Mouse (Mus musculus): ENCODE data around the gene Itln1. TPM values are rescaled to one million over a fixed set of nuclear protein-coding genes. Genes with fewer than 3 reads are reported as not detected.

Gene Itln1
- polyA plus RNA-seq (2015; fragmentation: Nextera tagmentation; extraction: Ambion mirVana): not detected in 2 replicates

- H3K4me1 ChIP-seq: no peaks in the 10 kb centered on the region
- peaks cover 13% of the 10 kb centered on the region; the same call in 1 of the 2 replicates for H3K9me3 ChIP-seq (replicated peaks)
- WGBS: 93% methylated on average over 1 of the region's 1 CpGs
- no peaks in the 10 kb centered on the region for H3K36me3 ChIP-seq (ENCODE audit: poor library complexity, severe bottlenecking)
- ATAC-seq: no peak
- no peak within 1 kb of the TSS for H3K9ac ChIP-seq
- H3K27me3 ChIP-seq: no peaks in the 10 kb centered on the region
- H3K4me3 ChIP-seq: no peak within 1 kb of the TSS
- H3K4me2 ChIP-seq: no peak within 1 kb of the TSS
- no peak within 1 kb of the TSS for H3K27ac ChIP-seq
Observed at GRCm38 (mm10) chr1:171535194-171535593, at the start of gene Itln1. Gene Itln1, minus strand, starts transcription at chr1:171535294.

- H3K9me3 ChIP-seq (replicated peaks): no peaks in the 10 kb centered on the region
- H3K9ac ChIP-seq: no peak overlapping the region
- no peaks in the 10 kb centered on the region for H3K4me1 ChIP-seq
- WGBS: 89% methylated on average over 2 of the region's 2 CpGs
- no peak overlapping the region for H3K4me3 ChIP-seq
- H3K27ac ChIP-seq: no peak overlapping the region
- H3K36me3 ChIP-seq (ENCODE audit: poor library complexity, severe bottlenecking): no peaks in the 10 kb centered on the region
- ATAC-seq: no peak
- H3K4me2 ChIP-seq: no peak overlapping the region
- no peaks in the 10 kb centered on the region for H3K27me3 ChIP-seq
Observed at GRCm38 (mm10) chr1:171584584-171584983, 49.5 kb upstream of the Itln1 start.

DNA sequence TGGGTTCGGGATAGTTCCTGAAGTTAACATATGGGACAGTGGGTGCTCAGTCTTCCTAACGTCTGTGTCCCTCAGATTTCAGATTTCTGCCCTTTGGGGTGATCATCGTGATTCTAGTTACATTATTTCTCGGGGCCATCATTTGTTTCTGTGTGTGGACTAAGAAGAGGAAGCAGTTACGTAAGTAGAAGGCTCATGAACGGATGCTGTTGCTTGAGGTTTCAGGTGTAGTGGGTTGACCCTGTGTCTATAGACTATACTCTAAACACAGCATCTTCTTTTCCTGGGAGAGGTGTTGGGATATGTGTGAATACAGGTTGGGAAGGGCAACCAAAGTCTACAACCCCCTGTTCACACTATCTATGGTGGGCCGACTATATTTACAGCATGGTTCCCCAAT, 42.1 kb upstream of the Itln1 start:
- H3K4me1 ChIP-seq: no peaks in the 10 kb centered on the region
- no peaks in the 10 kb centered on the region for H3K27me3 ChIP-seq
- H3K4me2 ChIP-seq: no peak overlapping the region
- H3K4me3 ChIP-seq: no peak overlapping the region
- H3K36me3 ChIP-seq (ENCODE audit: poor library complexity, severe bottlenecking): no peaks in the 10 kb centered on the region
- no peak overlapping the region for H3K9ac ChIP-seq
- no peaks in the 10 kb centered on the region for H3K9me3 ChIP-seq (replicated peaks)
- 85% methylated on average over 7 of the region's 7 CpGs for WGBS
- no peak overlapping the region for H3K27ac ChIP-seq
- ATAC-seq: no peak

GRCm38 (mm10) chr1:171568436-171568835, 33.3 kb upstream of the Itln1 start:
- no peaks in the 10 kb centered on the region for H3K36me3 ChIP-seq (ENCODE audit: poor library complexity, severe bottlenecking)
- H3K27me3 ChIP-seq: no peaks in the 10 kb centered on the region
- no peaks in the 10 kb centered on the region for H3K9me3 ChIP-seq (replicated peaks)
- H3K27ac ChIP-seq: no peak overlapping the region
- no peak overlapping the region for H3K9ac ChIP-seq
- WGBS: 52% methylated on average over 2 of the region's 2 CpGs
- no peaks in the 10 kb centered on the region for H3K4me1 ChIP-seq
- ATAC-seq: no peak
- H3K4me2 ChIP-seq: no peak overlapping the region
- no peak overlapping the region for H3K4me3 ChIP-seq

DNA sequence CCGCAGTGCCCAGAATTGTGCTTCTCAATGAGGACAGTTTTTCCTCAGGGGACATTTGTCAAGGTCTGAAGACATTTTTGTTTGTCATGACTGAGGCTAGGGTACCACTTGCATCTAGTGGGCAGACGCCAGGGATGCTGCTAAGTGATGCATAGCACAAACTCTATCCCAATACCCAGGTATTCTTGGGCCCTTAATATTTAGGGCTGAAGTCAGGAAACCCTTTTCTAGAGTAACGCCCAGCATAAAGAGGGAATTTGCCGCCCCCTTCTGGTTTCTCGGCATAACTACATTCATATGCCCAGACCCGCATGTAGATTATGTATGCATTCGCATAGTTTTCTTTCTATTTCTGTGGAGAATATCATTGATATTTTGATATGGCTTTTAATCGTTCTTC, 31.7 kb upstream of the Itln1 start:
- ATAC-seq: peak; percentile 57; the same call in 1 of the 2 replicates
- Histone ChIP-seq H3K4me3 (no peak overlapping the region), H3K4me1 (no peaks in the 10 kb centered on the region), H3K36me3 (ENCODE audit: poor library complexity, severe bottlenecking) (no peaks in the 10 kb centered on the region), H3K9me3 (replicated peaks) (no peaks in the 10 kb centered on the region), H3K27ac (no peak overlapping the region), H3K9ac (no peak overlapping the region), H3K4me2 (no peak overlapping the region), H3K27me3 (no peaks in the 10 kb centered on the region)
- WGBS: 24% methylated on average over 8 of the region's 8 CpGs

DNA sequence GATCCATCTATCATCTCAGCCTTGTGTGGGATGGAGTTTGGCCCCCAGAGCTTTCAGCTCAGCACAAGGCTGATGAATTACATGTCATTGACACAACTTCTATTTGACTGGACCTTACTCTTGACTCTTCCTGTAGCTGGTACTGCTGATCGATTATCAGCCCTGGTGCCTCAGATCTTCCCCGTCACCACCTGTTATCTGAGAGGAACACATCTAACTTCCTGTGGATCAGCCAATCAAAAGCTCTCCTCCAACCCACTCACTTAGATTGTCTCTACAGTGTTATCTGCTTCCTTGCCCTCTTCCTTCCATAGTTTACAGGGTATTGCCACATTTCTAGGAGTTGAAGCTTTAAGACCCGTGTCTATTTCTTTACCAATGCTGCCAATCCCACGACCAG, 30.8 kb upstream of the Itln1 start:
- H3K9me3 ChIP-seq (replicated peaks): no peaks in the 10 kb centered on the region
- ATAC-seq: no peak
- no peaks in the 10 kb centered on the region for H3K4me1 ChIP-seq
- no peak overlapping the region for H3K27ac ChIP-seq
- H3K4me3 ChIP-seq: no peak overlapping the region
- no peak overlapping the region for H3K9ac ChIP-seq
- no peaks in the 10 kb centered on the region for H3K27me3 ChIP-seq
- H3K4me2 ChIP-seq: no peak overlapping the region
- no peaks in the 10 kb centered on the region for H3K36me3 ChIP-seq (ENCODE audit: poor library complexity, severe bottlenecking)
- WGBS: 87% methylated on average over 4 of the region's 4 CpGs

- H3K9ac ChIP-seq: no peak overlapping the region
- no peaks in the 10 kb centered on the region for H3K4me1 ChIP-seq
- no peaks in the 10 kb centered on the region for H3K9me3 ChIP-seq (replicated peaks)
- ATAC-seq: peak; percentile 73; the same call in 1 of the 2 replicates
- WGBS: 54% methylated on average over 3 of the region's 3 CpGs
- H3K27me3 ChIP-seq: no peaks in the 10 kb centered on the region
- H3K4me3 ChIP-seq: no peak overlapping the region
- H3K36me3 ChIP-seq (ENCODE audit: poor library complexity, severe bottlenecking): no peaks in the 10 kb centered on the region
- H3K27ac ChIP-seq: no peak overlapping the region
- no peak overlapping the region for H3K4me2 ChIP-seq
Observed at GRCm38 (mm10) chr1:171564247-171564646, 29.2 kb upstream of the Itln1 start.

DNA sequence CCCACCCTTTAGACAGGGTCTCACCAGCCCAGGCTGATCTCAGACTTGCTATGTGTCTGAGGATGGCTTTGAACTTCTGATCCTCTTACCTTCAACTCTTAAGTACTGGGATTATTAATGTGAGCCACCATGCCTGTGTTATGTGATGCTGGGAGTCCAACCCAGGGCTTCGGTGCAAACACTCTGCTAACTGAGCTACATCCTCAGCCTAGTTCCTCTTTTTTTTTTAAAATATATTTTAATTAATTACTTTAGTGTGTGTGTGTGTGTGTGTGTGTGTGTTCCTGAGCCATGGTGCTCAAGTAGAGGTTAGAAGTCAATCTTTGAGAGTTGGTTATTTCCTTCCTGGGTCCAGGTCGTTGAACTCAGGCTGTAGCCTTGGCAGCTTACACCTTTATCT, 27.9 kb upstream of the Itln1 start:
- no peaks in the 10 kb centered on the region for H3K4me1 ChIP-seq
- no peaks in the 10 kb centered on the region for H3K9me3 ChIP-seq (replicated peaks)
- no peak overlapping the region for H3K27ac ChIP-seq
- 82% methylated on average over 2 of the region's 2 CpGs for WGBS
- H3K4me3 ChIP-seq: no peak overlapping the region
- no peaks in the 10 kb centered on the region for H3K27me3 ChIP-seq
- H3K9ac ChIP-seq: no peak overlapping the region
- ATAC-seq: no peak
- no peaks in the 10 kb centered on the region for H3K36me3 ChIP-seq (ENCODE audit: poor library complexity, severe bottlenecking)
- H3K4me2 ChIP-seq: no peak overlapping the region

DNA sequence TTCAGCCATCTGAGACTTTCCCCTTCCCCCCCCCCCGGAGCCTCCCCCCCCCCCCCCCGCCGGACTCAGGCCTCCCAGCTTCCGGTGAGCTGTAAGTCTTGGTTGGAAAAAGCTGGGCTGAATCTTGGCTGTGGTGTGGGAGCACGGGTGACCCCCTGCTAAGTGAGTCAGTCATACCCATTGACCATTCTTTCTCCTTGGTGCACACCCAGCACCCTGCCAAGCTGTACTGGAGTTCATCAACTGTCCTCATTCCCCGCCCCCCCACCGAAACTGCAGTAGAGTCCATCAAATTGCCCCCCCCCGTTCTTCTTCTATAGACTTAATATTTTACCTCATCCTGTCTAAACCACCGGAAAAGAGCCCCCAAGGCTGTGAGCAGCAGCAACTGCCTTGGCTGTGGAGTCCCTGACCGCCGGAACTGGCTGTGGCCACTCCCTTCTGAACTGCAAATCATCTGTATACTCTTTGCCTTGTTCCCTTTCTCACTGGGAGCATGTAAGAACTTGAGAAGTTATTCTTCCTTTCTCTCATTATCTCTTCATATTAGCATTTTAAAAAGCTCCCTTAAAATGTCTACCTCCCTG, 26.6 kb upstream of the Itln1 start:
- ATAC-seq: no peak
- Histone ChIP-seq H3K4me3 (no peak overlapping the region), H3K9me3 (replicated peaks) (no peaks in the 10 kb centered on the region), H3K9ac (no peak overlapping the region), H3K36me3 (ENCODE audit: poor library complexity, severe bottlenecking) (no peaks in the 10 kb centered on the region), H3K27me3 (no peaks in the 10 kb centered on the region), H3K4me2 (no peak overlapping the region), H3K4me1 (no peaks in the 10 kb centered on the region), H3K27ac (no peak overlapping the region)
- WGBS: 75% methylated on average over 8 of the region's 11 CpGs

DNA sequence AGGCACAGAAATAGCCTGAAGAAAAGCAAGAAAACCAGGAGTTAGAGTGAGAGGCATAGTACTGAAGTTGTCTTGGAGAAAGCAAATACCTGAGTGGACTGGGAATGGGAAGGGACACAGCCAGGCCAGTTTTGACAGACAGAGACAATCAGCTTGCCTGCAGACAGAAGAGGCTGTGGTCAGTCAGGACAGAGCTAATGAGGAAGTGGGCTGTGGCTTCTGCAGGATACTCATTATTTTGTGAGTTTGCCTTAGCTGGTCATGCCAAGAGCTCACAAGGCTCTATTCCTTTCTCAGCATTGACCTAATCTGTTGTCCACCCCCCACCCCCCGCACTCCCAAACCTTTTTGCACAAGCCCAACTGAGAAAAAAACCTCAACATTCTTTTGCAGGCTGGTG, 26.1 kb upstream of the Itln1 start:
- Histone ChIP-seq H3K4me3 (no peak overlapping the region), H3K9me3 (replicated peaks) (no peaks in the 10 kb centered on the region), H3K4me1 (no peaks in the 10 kb centered on the region), H3K9ac (no peak overlapping the region), H3K36me3 (ENCODE audit: poor library complexity, severe bottlenecking) (no peaks in the 10 kb centered on the region), H3K4me2 (no peak overlapping the region), H3K27me3 (no peaks in the 10 kb centered on the region), H3K27ac (no peak overlapping the region)
- 90% methylated on average over 1 of the region's 1 CpGs for WGBS
- no peak for ATAC-seq

GRCm38 (mm10) chr1:171560262-171560661, 25.2 kb upstream of the Itln1 start:
- H3K4me1 ChIP-seq: no peaks in the 10 kb centered on the region
- 81% methylated on average over 2 of the region's 2 CpGs for WGBS
- no peak overlapping the region for H3K27ac ChIP-seq
- H3K27me3 ChIP-seq: no peaks in the 10 kb centered on the region
- no peak overlapping the region for H3K4me2 ChIP-seq
- H3K36me3 ChIP-seq (ENCODE audit: poor library complexity, severe bottlenecking): no peaks in the 10 kb centered on the region
- no peak for ATAC-seq
- H3K9ac ChIP-seq: no peak overlapping the region
- H3K9me3 ChIP-seq (replicated peaks): no peaks in the 10 kb centered on the region
- no peak overlapping the region for H3K4me3 ChIP-seq

DNA sequence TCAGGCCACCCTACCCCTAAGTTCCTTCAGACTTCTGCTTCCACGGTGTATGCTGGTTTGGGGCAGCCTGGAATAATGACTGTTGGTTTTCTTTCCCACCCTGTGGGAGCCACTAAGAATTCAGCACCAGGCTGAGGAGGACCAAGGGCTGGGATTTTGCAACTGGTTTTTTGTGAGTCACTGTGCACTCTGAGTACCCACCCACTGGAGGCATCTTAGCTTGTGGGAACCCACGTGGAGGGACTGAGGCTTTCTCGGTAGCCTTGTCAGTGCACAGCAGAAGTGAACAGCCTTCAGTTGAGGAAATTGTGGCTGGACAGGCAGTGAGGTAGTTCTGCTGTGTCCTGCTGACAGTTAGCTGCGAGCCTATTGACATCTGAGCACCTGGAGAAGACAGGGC, 23.8 kb upstream of the Itln1 start, which contains the start of gene Cd244a:
TSS of gene Cd244a (plus strand) at position 296 of the 400 bp plus-strand sequence.
- no peaks in the 10 kb centered on the region for H3K36me3 ChIP-seq (ENCODE audit: poor library complexity, severe bottlenecking)

DNA sequence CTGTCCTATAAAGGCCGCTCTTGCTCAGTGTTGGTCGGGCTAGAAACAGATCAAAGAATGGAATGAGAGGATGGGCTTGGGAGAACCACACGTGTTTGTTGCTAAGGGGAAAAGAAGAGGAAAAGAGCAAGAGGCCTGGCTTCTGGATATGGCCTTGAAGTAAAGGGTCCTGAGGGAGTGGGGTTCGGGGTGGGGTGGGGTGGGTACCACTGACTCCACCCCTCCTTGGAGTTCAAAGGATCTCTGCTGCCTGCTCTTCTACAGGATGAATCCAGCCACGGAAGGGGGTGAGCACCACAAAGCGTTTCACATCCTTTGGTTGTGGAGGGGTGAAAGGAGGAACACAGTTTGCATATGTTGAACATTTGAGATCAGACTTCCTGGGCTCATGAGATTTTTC, 23.3 kb upstream of the Itln1 start:
- Histone ChIP-seq H3K36me3 (ENCODE audit: poor library complexity, severe bottlenecking) (no peaks in the 10 kb centered on the region), H3K4me2 (no peak overlapping the region), H3K4me1 (no peaks in the 10 kb centered on the region), H3K4me3 (no peak overlapping the region), H3K9me3 (replicated peaks) (no peaks in the 10 kb centered on the region), H3K27ac (no peak overlapping the region), H3K9ac (no peak overlapping the region), H3K27me3 (no peaks in the 10 kb centered on the region)
- 78% methylated on average over 6 of the region's 6 CpGs for WGBS
- ATAC-seq: no peak

More for the DNA sequence above, 23.8 kb upstream of the Itln1 start, which contains the start of gene Cd244a:
- H3K4me3 ChIP-seq: no peak within 1 kb of the TSS
- H3K27me3 ChIP-seq: no peaks in the 10 kb centered on the region
- no peak within 1 kb of the TSS for H3K4me2 ChIP-seq
- no peaks in the 10 kb centered on the region for H3K9me3 ChIP-seq (replicated peaks)
- H3K27ac ChIP-seq: no peak within 1 kb of the TSS
- H3K4me1 ChIP-seq: no peaks in the 10 kb centered on the region
- ATAC-seq: no peak
- 88% methylated on average over 4 of the region's 4 CpGs for WGBS
- no peak within 1 kb of the TSS for H3K9ac ChIP-seq
